ENCODE assay signal across 9 mouse cellular contexts in the genomic region with DNA sequence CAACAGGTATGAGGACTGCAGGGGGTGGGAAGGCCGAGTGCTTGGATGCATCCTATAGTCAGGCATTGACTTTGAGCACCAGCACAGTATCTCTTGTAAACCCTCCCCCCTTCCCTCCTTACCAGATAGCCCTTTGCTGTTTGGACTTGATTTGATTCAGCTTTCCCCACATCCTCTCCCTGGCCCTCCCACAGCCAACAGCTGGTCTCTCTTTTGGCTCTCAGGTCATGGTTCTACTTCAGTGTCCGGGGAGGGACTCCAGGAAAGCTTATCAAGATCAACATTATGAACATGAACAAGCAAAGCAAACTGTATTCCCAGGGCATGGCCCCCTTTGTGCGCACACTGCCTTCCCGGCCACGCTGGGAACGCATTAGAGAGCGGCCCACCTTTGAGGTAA. TPM values are rescaled to one million over a fixed set of nuclear protein-coding genes. Genes with fewer than 3 reads are reported as not detected.
DNase-seq lines count a peak whose midpoint lies in the region; ATAC-seq and TF ChIP-seq lines count a peak whose summit lies in the region.
"Had no signal": no experiment of that assay in that cellular context is flagged by ENCODE, and none has a peak within 500 bp of the region (broad histone marks: within the 10 kb centered on the region; RNA-seq: fewer than 3 reads in every experiment).

No protein-coding gene starts in this region.

- peak overlapping the region; percentile 29 for H3K9ac ChIP-seq in kidney, embryonic 15.5 days
- H3K9ac ChIP-seq in embryonic facial prominence, embryonic 13.5 days, result peak overlapping the region; percentile 88
- H3K9ac ChIP-seq in intestine, embryonic 16.5 days (ENCODE audit: low read depth, low read length), result peak overlapping the region; percentile 89; the same call in 1 of the 2 replicates
- peak overlapping the region; percentile 90 for H3K9ac ChIP-seq in midbrain, postnatal 0 days (replicated peaks; ENCODE audit: low read length, poor library complexity, severe bottlenecking)

- peak overlapping the region; percentile 89 for H3K4me3 ChIP-seq in kidney, embryonic 15.5 days (replicated peaks)
- peak overlapping the region; percentile 78 for H3K4me3 ChIP-seq in embryonic facial prominence, embryonic 13.5 days
- peak overlapping the region; percentile 87; the same call in 1 of the 2 replicates for H3K4me3 ChIP-seq in intestine, embryonic 16.5 days (ENCODE audit: low read length)
- H3K4me3 ChIP-seq in midbrain, postnatal 0 days (ENCODE audit: low read depth, low read length), result peak overlapping the region; percentile 80; the same call in 1 of the 2 replicates

- H3K36me3 ChIP-seq in kidney, embryonic 15.5 days, result peaks cover 48% of the 10 kb centered on the region
- peaks cover 49% of the 10 kb centered on the region for H3K36me3 ChIP-seq in embryonic facial prominence, embryonic 13.5 days
- H3K36me3 ChIP-seq in intestine, embryonic 16.5 days (ENCODE audit: control insufficient read depth, insufficient read depth, low read length), result peaks cover 13% of the 10 kb centered on the region
- peaks cover 43% of the 10 kb centered on the region for H3K36me3 ChIP-seq in midbrain, postnatal 0 days (ENCODE audit: insufficient read depth, low read length)

- WGBS in kidney, embryonic 15.5 days, result 61% methylated on average over 7 of the region's 7 CpGs
- WGBS in embryonic facial prominence, embryonic 13.5 days, result 61% methylated on average over 7 of the region's 7 CpGs
- WGBS in intestine, embryonic 16.5 days, result 64% methylated on average over 7 of the region's 7 CpGs
- WGBS in midbrain, postnatal 0 days, result 86% methylated on average over 7 of the region's 7 CpGs

- peaks cover 28% of the 10 kb centered on the region for H3K4me1 ChIP-seq in kidney, embryonic 15.5 days
- peaks cover 22% of the 10 kb centered on the region for H3K4me1 ChIP-seq in embryonic facial prominence, embryonic 13.5 days
- H3K4me1 ChIP-seq in intestine, embryonic 16.5 days (ENCODE audit: control insufficient read depth, insufficient read depth, low read length), result peaks cover 18% of the 10 kb centered on the region
- H3K4me1 ChIP-seq in midbrain, postnatal 0 days (ENCODE audit: insufficient read depth, low read length), result peaks cover 7% of the 10 kb centered on the region; the same call in 1 of the 2 replicates

- peak overlapping the region; percentile 98 for H3K27ac ChIP-seq in kidney, embryonic 15.5 days
- H3K27ac ChIP-seq in embryonic facial prominence, embryonic 13.5 days, result peak overlapping the region; percentile 99
- peak overlapping the region; percentile 39 for H3K27ac ChIP-seq in intestine, embryonic 16.5 days (ENCODE audit: low read length)
- peak overlapping the region; percentile 83; the same call in 1 of the 2 replicates for H3K27ac ChIP-seq in midbrain, postnatal 0 days (ENCODE audit: low read depth, low read length)

- no peaks in the 10 kb centered on the region for H3K9me3 ChIP-seq in kidney, embryonic 15.5 days (replicated peaks)
- no peaks in the 10 kb centered on the region for H3K9me3 ChIP-seq in embryonic facial prominence, embryonic 13.5 days
- no peaks in the 10 kb centered on the region for H3K9me3 ChIP-seq in intestine, embryonic 16.5 days (ENCODE audit: control insufficient read depth, low read length)
- no peaks in the 10 kb centered on the region for H3K9me3 ChIP-seq in midbrain, postnatal 0 days (ENCODE audit: low read length)

- no peaks in the 10 kb centered on the region for H3K27me3 ChIP-seq in kidney, embryonic 15.5 days
- H3K27me3 ChIP-seq in embryonic facial prominence, embryonic 13.5 days, result no peaks in the 10 kb centered on the region
- H3K27me3 ChIP-seq in intestine, embryonic 16.5 days (replicated peaks; ENCODE audit: control insufficient read depth, insufficient read depth, low read length), result no peaks in the 10 kb centered on the region
- no peaks in the 10 kb centered on the region for H3K27me3 ChIP-seq in midbrain, postnatal 0 days (ENCODE audit: insufficient read depth, low read length)

- ATAC-seq in kidney, embryonic 15.5 days (replicated peaks; ENCODE audit: low FRiP score), result no peak
- ATAC-seq in embryonic facial prominence, embryonic 13.5 days (ENCODE audit: insufficient number of reproducible peaks, insufficient read depth, low FRiP score, low TSS enrichment, low read depth), result no peak
- ATAC-seq in intestine, embryonic 16.5 days, result no peak
- no peak for ATAC-seq in midbrain, postnatal 0 days (ENCODE audit: low FRiP score)
- no peak for ATAC-seq in granulocyte monocyte progenitor cell, adult 5-6 weeks (replicated peaks; ENCODE audit: poor library complexity, severe bottlenecking)

- no peak for TF ChIP-seq CTCF in midbrain, postnatal 0 days (IDR thresholded peaks at IDR 0.05)

- H3K4me2 ChIP-seq in kidney, embryonic 15.5 days, result peak overlapping the region; percentile 80
- peak overlapping the region; percentile 77 for H3K4me2 ChIP-seq in embryonic facial prominence, embryonic 13.5 days
- H3K4me2 ChIP-seq in intestine, embryonic 16.5 days (ENCODE audit: low read depth, low read length), result peak overlapping the region; percentile 88
- peak overlapping the region; percentile 78 for H3K4me2 ChIP-seq in midbrain, postnatal 0 days (ENCODE audit: low read depth, low read length, poor library complexity, severe bottlenecking)

- DNase-seq in kidney, adult 8-10 months, result no peak
- no peak for DNase-seq in midbrain, postnatal 0 days (ENCODE audit: low spot score)
- no peak for DNase-seq in cerebellum, adult 11 months
- DNase-seq in left cerebral cortex, postnatal 36 days (ENCODE audit: low spot score in 2 of 2), result no peak
- DNase-seq: thymus, postnatal 4 days had no signal

- intact Hi-C loops in left cerebral cortex, postnatal 36 days (cut with DNase I), result no loop called here

RNA-seq across cellular contexts. Expression of gene Agbl5, which starts 1.9 kb away (rescaled TPM):
- 20.6 and 25.9 TPM in 2 replicates for polyA plus RNA-seq in kidney, embryonic 15.5 days (2015; fragmentation: Nextera tagmentation; extraction: Ambion mirVana)
- 28.6 and 32.8 TPM in 2 replicates for polyA plus RNA-seq in embryonic facial prominence, embryonic 13.5 days (2015; fragmentation: Nextera tagmentation; extraction: Ambion mirVana)
- 13.9 and 16.3 TPM in 2 replicates for polyA plus RNA-seq in intestine, embryonic 16.5 days (2015; fragmentation: Nextera tagmentation; extraction: Ambion mirVana)
- total RNA-seq in midbrain, postnatal 0 days (2014; rRNA removed), result 50.7 and 73.4 TPM in 2 replicates
- 19.1 and 22.3 TPM in 2 replicates for polyA plus RNA-seq in midbrain, postnatal 0 days (2015; fragmentation: Nextera tagmentation; extraction: Ambion mirVana)
- total RNA-seq in left cerebral cortex, postnatal 36 days (2021), result 10 to 100 TPM; 13.5 to 20.2 TPM
- 8.9 and 27.6 TPM in 2 replicates for total RNA-seq in granulocyte monocyte progenitor cell, adult 5-6 weeks (2014; fragmentation: Nextera tagmentation)
- total RNA-seq in granulocyte monocyte progenitor cell, adult 5-6 weeks (2017), result 7.7 and 12.5 TPM in 2 replicates

RNA-seq across cellular contexts. Expression of gene Ost4, which starts 17.2 kb away (rescaled TPM):
- polyA plus RNA-seq in kidney, embryonic 15.5 days (2015; fragmentation: Nextera tagmentation; extraction: Ambion mirVana), result 491 and 504 TPM in 2 replicates
- 415 and 422 TPM in 2 replicates for polyA plus RNA-seq in embryonic facial prominence, embryonic 13.5 days (2015; fragmentation: Nextera tagmentation; extraction: Ambion mirVana)
- 459 and 477 TPM in 2 replicates for polyA plus RNA-seq in intestine, embryonic 16.5 days (2015; fragmentation: Nextera tagmentation; extraction: Ambion mirVana)
- total RNA-seq in midbrain, postnatal 0 days (2014; rRNA removed), result 123 and 126 TPM in 2 replicates
- 175 and 201 TPM in 2 replicates for polyA plus RNA-seq in midbrain, postnatal 0 days (2015; fragmentation: Nextera tagmentation; extraction: Ambion mirVana)
- total RNA-seq in left cerebral cortex, postnatal 36 days (2021), result 10 to 100 TPM; 82.6 to 97.0 TPM
- 361 and 454 TPM in 2 replicates for total RNA-seq in granulocyte monocyte progenitor cell, adult 5-6 weeks (2014; fragmentation: Nextera tagmentation)
- total RNA-seq in granulocyte monocyte progenitor cell, adult 5-6 weeks (2017), result 300 and 325 TPM in 2 replicates

RNA-seq across cellular contexts. Expression of gene Tmem214, which starts 22.6 kb away (rescaled TPM):
- polyA plus RNA-seq in kidney, embryonic 15.5 days (2015; fragmentation: Nextera tagmentation; extraction: Ambion mirVana), result 82.4 and 93.2 TPM in 2 replicates
- 71.1 and 82.2 TPM in 2 replicates for polyA plus RNA-seq in embryonic facial prominence, embryonic 13.5 days (2015; fragmentation: Nextera tagmentation; extraction: Ambion mirVana)
- 76.5 and 81.0 TPM in 2 replicates for polyA plus RNA-seq in intestine, embryonic 16.5 days (2015; fragmentation: Nextera tagmentation; extraction: Ambion mirVana)
- 77.5 and 78.3 TPM in 2 replicates for total RNA-seq in midbrain, postnatal 0 days (2014; rRNA removed)
- 64.5 and 64.6 TPM in 2 replicates for polyA plus RNA-seq in midbrain, postnatal 0 days (2015; fragmentation: Nextera tagmentation; extraction: Ambion mirVana)
- 10 to 100 TPM; 51.9 to 79.5 TPM for total RNA-seq in left cerebral cortex, postnatal 36 days (2021)
- total RNA-seq in granulocyte monocyte progenitor cell, adult 5-6 weeks (2014; fragmentation: Nextera tagmentation), result 40.7 and 48.5 TPM in 2 replicates
- total RNA-seq in granulocyte monocyte progenitor cell, adult 5-6 weeks (2017), result 21.5 and 24.9 TPM in 2 replicates

RNA-seq across cellular contexts. Expression of gene Emilin1, which starts 22.8 kb away (rescaled TPM):
- 258 and 306 TPM in 2 replicates for polyA plus RNA-seq in kidney, embryonic 15.5 days (2015; fragmentation: Nextera tagmentation; extraction: Ambion mirVana)
- polyA plus RNA-seq in embryonic facial prominence, embryonic 13.5 days (2015; fragmentation: Nextera tagmentation; extraction: Ambion mirVana), result 199 and 251 TPM in 2 replicates
- polyA plus RNA-seq in intestine, embryonic 16.5 days (2015; fragmentation: Nextera tagmentation; extraction: Ambion mirVana), result 173 and 177 TPM in 2 replicates
- 7.4 and 11.8 TPM in 2 replicates for total RNA-seq in midbrain, postnatal 0 days (2014; rRNA removed)
- 9.0 and 9.8 TPM in 2 replicates for polyA plus RNA-seq in midbrain, postnatal 0 days (2015; fragmentation: Nextera tagmentation; extraction: Ambion mirVana)
- 1 to 10 TPM; 1.7 to 5.1 TPM for total RNA-seq in left cerebral cortex, postnatal 36 days (2021)
- total RNA-seq in granulocyte monocyte progenitor cell, adult 5-6 weeks (2014; fragmentation: Nextera tagmentation), result 78.8 and 147 TPM in 2 replicates
- total RNA-seq in granulocyte monocyte progenitor cell, adult 5-6 weeks (2017), result 124 and 152 TPM in 2 replicates

RNA-seq across cellular contexts. Expression of gene Khk, which starts 30.9 kb away (rescaled TPM):
- 29.3 and 29.7 TPM in 2 replicates for polyA plus RNA-seq in kidney, embryonic 15.5 days (2015; fragmentation: Nextera tagmentation; extraction: Ambion mirVana)
- 17.4 and 17.8 TPM in 2 replicates for polyA plus RNA-seq in embryonic facial prominence, embryonic 13.5 days (2015; fragmentation: Nextera tagmentation; extraction: Ambion mirVana)
- polyA plus RNA-seq in intestine, embryonic 16.5 days (2015; fragmentation: Nextera tagmentation; extraction: Ambion mirVana), result 26.9 and 32.5 TPM in 2 replicates
- 1.4 and 12.3 TPM in 2 replicates for total RNA-seq in midbrain, postnatal 0 days (2014; rRNA removed)
- 14.3 and 17.6 TPM in 2 replicates for polyA plus RNA-seq in midbrain, postnatal 0 days (2015; fragmentation: Nextera tagmentation; extraction: Ambion mirVana)
- 10 to 100 TPM; 14.4 TPM for total RNA-seq in left cerebral cortex, postnatal 36 days (2021)
- 84.7 and 111 TPM in 2 replicates for total RNA-seq in granulocyte monocyte progenitor cell, adult 5-6 weeks (2014; fragmentation: Nextera tagmentation)
- 66.4 and 80.2 TPM in 2 replicates for total RNA-seq in granulocyte monocyte progenitor cell, adult 5-6 weeks (2017)

Comparison
In these comparisons a context has a peak if more than half of its experiments do, and no peak if none do; other contexts are left out.
1. H3K27ac ChIP-seq: peak in every context shown above with its lines; median percentile 99 in embryonic facial prominence, embryonic 13.5 days; 98 in kidney, embryonic 15.5 days; 83 in midbrain, postnatal 0 days; 39 in intestine, embryonic 16.5 days.
2. H3K9ac ChIP-seq: peak in every context shown above with its lines; median percentile 90 in midbrain, postnatal 0 days; 89 in intestine, embryonic 16.5 days; 88 in embryonic facial prominence, embryonic 13.5 days; 29 in kidney, embryonic 15.5 days.